Comparison of ENCODE assay signal across 12 mouse cellular contexts in the genomic region with DNA sequence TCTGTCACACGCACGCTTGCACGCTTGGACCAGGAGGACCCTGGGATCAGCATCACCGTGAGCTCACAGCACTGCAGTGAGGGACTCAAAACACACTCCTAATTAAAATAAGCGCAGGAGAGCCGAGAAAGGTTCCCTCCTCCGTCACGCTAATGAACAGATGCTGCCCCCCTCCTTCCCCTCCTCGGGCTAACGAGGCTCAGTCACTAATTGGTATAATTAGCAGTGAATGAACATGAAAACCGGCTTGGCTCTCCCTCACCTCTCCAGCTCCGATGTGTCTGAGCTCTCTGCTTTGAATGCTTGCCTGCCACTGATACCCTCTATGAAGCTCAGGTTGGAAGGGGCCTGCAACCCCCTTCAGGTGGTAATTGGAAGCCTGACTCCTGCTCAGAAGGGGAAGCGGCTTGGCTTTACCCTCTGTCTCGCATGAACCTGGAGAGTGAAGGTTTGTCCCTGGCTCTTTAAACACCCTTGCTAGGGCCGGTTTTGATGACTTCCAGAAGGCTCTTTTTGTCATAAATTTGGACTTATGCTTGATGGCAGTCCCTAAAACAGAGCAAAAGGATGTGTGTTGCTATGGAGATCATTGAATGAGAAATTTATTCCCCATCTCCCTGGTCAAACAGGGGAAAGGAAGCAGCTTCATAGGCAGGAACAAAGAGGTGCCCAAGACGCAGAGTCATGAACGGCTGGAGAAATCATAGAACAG.
DNase-seq lines count a peak whose midpoint lies in the region; ATAC-seq lines count a peak whose summit lies in the region.
"Had no signal": no experiment of that assay in that cellular context is flagged by ENCODE, and none has a peak within 500 bp of the region (broad histone marks: within the 10 kb centered on the region; RNA-seq: fewer than 3 reads in every experiment).

No protein-coding gene starts in this region.

- H3K27me3 ChIP-seq in hindbrain, embryonic 13.5 days = no peaks in the 10 kb centered on the region
- H3K27me3 ChIP-seq in hindbrain, embryonic 10.5 days (ENCODE audit: insufficient read depth, poor library complexity, severe bottlenecking) = no peaks in the 10 kb centered on the region
- no peaks in the 10 kb centered on the region for H3K27me3 ChIP-seq in forebrain, embryonic 10.5 days (ENCODE audit: poor library complexity, severe bottlenecking)
- no peaks in the 10 kb centered on the region for H3K27me3 ChIP-seq in neural tube, embryonic 13.5 days
- H3K27me3 ChIP-seq: heart, embryonic 12.5 days; kidney, embryonic 15.5 days; liver, embryonic 13.5 days had no signal

- no peak overlapping the region for H3K4me3 ChIP-seq in hindbrain, embryonic 13.5 days
- no peak overlapping the region for H3K4me3 ChIP-seq in hindbrain, embryonic 10.5 days
- H3K4me3 ChIP-seq in forebrain, embryonic 10.5 days = no peak overlapping the region
- no peak overlapping the region for H3K4me3 ChIP-seq in neural tube, embryonic 13.5 days
- H3K4me3 ChIP-seq: heart, embryonic 12.5 days; kidney, embryonic 15.5 days; liver, embryonic 13.5 days had no signal

- H3K4me2 ChIP-seq in hindbrain, embryonic 13.5 days = peak overlapping the region; percentile 17
- H3K4me2 ChIP-seq in neural tube, embryonic 13.5 days = peak overlapping the region; percentile 15; the same call in 1 of the 2 replicates
- H3K4me2 ChIP-seq: heart, embryonic 12.5 days; kidney, embryonic 15.5 days; liver, embryonic 13.5 days had no signal

- H3K36me3 ChIP-seq in hindbrain, embryonic 13.5 days = no peaks in the 10 kb centered on the region
- 0 out of 2 replicates have a peak, but pooled peaks cover 2% of the 10 kb centered on the region for H3K36me3 ChIP-seq in hindbrain, embryonic 10.5 days
- no peaks in the 10 kb centered on the region for H3K36me3 ChIP-seq in forebrain, embryonic 10.5 days (replicated peaks)
- H3K36me3 ChIP-seq in neural tube, embryonic 13.5 days = no peaks in the 10 kb centered on the region
- H3K36me3 ChIP-seq: heart, embryonic 12.5 days; kidney, embryonic 15.5 days; liver, embryonic 13.5 days had no signal

- no peaks in the 10 kb centered on the region for H3K9me3 ChIP-seq in hindbrain, embryonic 13.5 days
- peaks cover 5% of the 10 kb centered on the region; the same call in 1 of the 2 replicates for H3K9me3 ChIP-seq in hindbrain, embryonic 10.5 days
- peaks cover 5% of the 10 kb centered on the region; the same call in 1 of the 2 replicates for H3K9me3 ChIP-seq in forebrain, embryonic 10.5 days
- no peaks in the 10 kb centered on the region for H3K9me3 ChIP-seq in neural tube, embryonic 13.5 days
- H3K9me3 ChIP-seq: kidney, embryonic 15.5 days had no signal

- intact Hi-C loops in left cerebral cortex, postnatal 10 days (cut with DNase I) = no loop called here

- 50% methylated on average over 17 of the region's 17 CpGs for WGBS in hindbrain, embryonic 13.5 days
- WGBS in hindbrain, embryonic 10.5 days = 74% methylated on average over 17 of the region's 17 CpGs
- 41% methylated on average over 17 of the region's 17 CpGs for WGBS in forebrain, embryonic 10.5 days
- WGBS in neural tube, embryonic 13.5 days = 51% methylated on average over 17 of the region's 17 CpGs

- H3K27ac ChIP-seq in hindbrain, embryonic 13.5 days = peak overlapping the region; percentile 81
- H3K27ac ChIP-seq in hindbrain, embryonic 10.5 days = no peak overlapping the region
- peak overlapping the region; percentile 76 for H3K27ac ChIP-seq in forebrain, embryonic 10.5 days
- peak overlapping the region; percentile 82 for H3K27ac ChIP-seq in neural tube, embryonic 13.5 days (replicated peaks)
- H3K27ac ChIP-seq: kidney, embryonic 15.5 days; liver, embryonic 13.5 days had no signal

- no peak overlapping the region for H3K9ac ChIP-seq in hindbrain, embryonic 13.5 days
- no peak overlapping the region for H3K9ac ChIP-seq in neural tube, embryonic 13.5 days
- H3K9ac ChIP-seq: heart, embryonic 12.5 days; kidney, embryonic 15.5 days; liver, embryonic 13.5 days had no signal

- peaks cover 19% of the 10 kb centered on the region for H3K4me1 ChIP-seq in hindbrain, embryonic 13.5 days (replicated peaks)
- H3K4me1 ChIP-seq in hindbrain, embryonic 10.5 days (replicated peaks) = peaks cover 13% of the 10 kb centered on the region
- H3K4me1 ChIP-seq in forebrain, embryonic 10.5 days = peaks cover 25% of the 10 kb centered on the region
- H3K4me1 ChIP-seq in neural tube, embryonic 13.5 days (replicated peaks) = peaks cover 11% of the 10 kb centered on the region
- H3K4me1 ChIP-seq: heart, embryonic 12.5 days; liver, embryonic 13.5 days had no signal

- ATAC-seq in hindbrain, embryonic 13.5 days (ENCODE audit: low FRiP score) = peak; percentile 76
- peak; percentile 89 for ATAC-seq in neural tube, embryonic 13.5 days (ENCODE audit: low read depth)
- no peak for ATAC-seq in megakaryocyte progenitor cell, adult 5-6 weeks (replicated peaks; ENCODE audit: poor library complexity)

- DNase-seq in hindbrain, embryonic 10.5 days (ENCODE audit: low spot score) = no peak
- DNase-seq in forebrain, embryonic 10.5 days (ENCODE audit: extremely low spot score, low spot score) = peak; percentile 55
- DNase-seq in layer of hippocampus, adult 9-11 months = peak; percentile 66
- no peak for DNase-seq in lung, postnatal 14 days
- no peak for DNase-seq in left cerebral cortex, postnatal 10 days (ENCODE audit: extremely low spot score in 1 of 2, low spot score in 2 of 2)
- DNase-seq: B cell, adult 2 months; liver, embryonic 13.5 days had no signal

Comparison
In these comparisons a context has a peak if more than half of its experiments do, and no peak if none do; other contexts are left out.
1. DNase-seq: peak in forebrain, embryonic 10.5 days (single experiment) and layer of hippocampus, adult 9-11 months (single experiment); none in hindbrain, embryonic 10.5 days (single experiment), lung, postnatal 14 days (single experiment) and left cerebral cortex, postnatal 10 days (0 of 2).